Mouse (Mus musculus): ENCODE results near the gene Olfr1388. TPM values are rescaled to one million over a fixed set of nuclear protein-coding genes. Genes with fewer than 3 reads are reported as not detected.
"Not testable (repeated sequence)": the region's sequence is repeated elsewhere in the genome, so short reads cannot be mapped to it uniquely, and the experiment has no call there.

Gene Olfr1388
- 0.05 and 0.07 TPM in 2 replicates for polyA plus RNA-seq (2015; fragmentation: Nextera tagmentation; extraction: Ambion mirVana)

DNA sequence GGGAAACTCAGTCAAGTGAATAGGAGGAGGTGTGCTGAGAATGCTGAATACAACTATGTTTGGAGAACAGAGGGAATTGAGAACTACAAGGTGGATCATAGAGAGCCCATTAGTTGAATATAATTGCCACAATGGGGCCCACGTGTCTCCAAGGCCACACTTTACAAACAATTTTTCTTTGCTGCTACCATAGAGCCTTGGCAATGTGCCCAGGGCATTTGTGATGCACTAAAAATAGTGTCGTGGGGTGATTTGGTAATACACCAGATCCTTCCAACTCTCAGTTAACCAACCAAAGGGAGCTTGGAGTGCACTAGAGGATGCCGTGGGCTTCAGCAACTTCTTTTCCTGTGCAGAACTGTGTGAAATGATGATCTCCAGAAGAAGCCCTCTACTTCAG lies at the start of gene Olfr1388:
Gene Olfr1388 (plus strand): TSS at position 214 of the 400 bp plus-strand sequence.
- Histone ChIP-seq H3K4me1 (replicated peaks; ENCODE audit: insufficient read depth, low read length) (no peaks in the 10 kb centered on the region), H3K9ac (ENCODE audit: low read depth, low read length) (no peak within 1 kb of the TSS), H3K4me3 (replicated peaks; ENCODE audit: low read depth, low read length) (no peak within 1 kb of the TSS), H3K9me3 (replicated peaks; ENCODE audit: low read length) (no peaks in the 10 kb centered on the region; the same call in 1 of the 2 replicates), H3K27ac (no peak within 1 kb of the TSS), H3K4me2 (ENCODE audit: low read length) (no peak within 1 kb of the TSS), H3K27me3 (ENCODE audit: insufficient read depth, low read length) (no peaks in the 10 kb centered on the region), H3K36me3 (ENCODE audit: insufficient read depth, low read length) (no peaks in the 10 kb centered on the region)
- no peak for TF ChIP-seq CTCF (IDR thresholded peaks at IDR 0.05; ENCODE audit: low read depth)
- DNase-seq (ENCODE audit: low spot score) (no peak), ATAC-seq (replicated peaks; ENCODE audit: low FRiP score, low read depth) (no peak)
- 69% methylated on average over 3 of the region's 3 CpGs for WGBS

DNA sequence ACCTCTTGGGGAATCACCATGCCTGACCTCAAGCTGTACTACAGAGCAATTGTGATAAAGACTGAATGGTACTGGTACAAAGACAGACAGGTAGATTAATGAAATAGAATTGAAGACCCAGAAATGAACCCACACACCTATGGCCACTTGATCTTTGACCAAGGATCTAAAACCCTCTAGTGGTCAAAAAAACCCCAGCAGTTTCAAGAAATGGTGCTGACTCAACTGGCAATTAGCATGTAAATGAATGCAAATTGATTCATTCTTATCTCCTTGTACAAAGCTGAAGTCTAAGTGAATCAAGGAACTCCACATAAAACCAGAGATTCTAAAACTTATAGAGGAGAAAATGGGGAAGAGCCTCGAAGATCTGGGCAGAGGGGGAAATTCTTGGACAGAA lies 43.7 kb upstream of the Olfr1388 start:
- H3K27me3 ChIP-seq (ENCODE audit: insufficient read depth, low read length); H3K27ac ChIP-seq; H3K36me3 ChIP-seq (ENCODE audit: insufficient read depth, low read length); DNase-seq (ENCODE audit: low spot score); H3K9ac ChIP-seq (ENCODE audit: low read depth, low read length); H3K4me1 ChIP-seq (replicated peaks; ENCODE audit: insufficient read depth, low read length); H3K9me3 ChIP-seq (replicated peaks; ENCODE audit: low read length); H3K4me2 ChIP-seq (ENCODE audit: low read length); ATAC-seq (replicated peaks; ENCODE audit: low FRiP score, low read depth); H3K4me3 ChIP-seq (replicated peaks; ENCODE audit: low read depth, low read length): not testable (repeated sequence)
- 75% methylated on average over 1 of the region's 1 CpGs for WGBS

DNA sequence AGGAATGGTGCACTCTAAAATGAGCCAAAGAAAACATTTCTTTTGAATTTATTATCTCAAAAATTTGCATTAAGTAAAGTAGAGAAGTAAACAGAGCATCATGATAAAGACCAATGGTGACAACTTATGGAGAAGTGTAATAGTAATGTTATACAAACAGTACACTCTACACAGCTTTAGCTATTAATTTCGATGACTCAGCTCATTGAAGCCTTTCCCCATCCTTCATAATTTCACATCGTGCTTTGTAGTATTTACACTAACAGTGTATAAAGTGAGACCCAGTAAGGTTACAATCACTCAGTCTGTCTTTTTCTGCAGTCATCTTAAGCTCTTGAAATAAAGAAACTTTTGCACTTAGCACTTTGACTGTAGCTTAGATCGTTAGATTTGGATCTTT lies 29.6 kb upstream of the Olfr1388 start:
- Histone ChIP-seq H3K4me1 (replicated peaks; ENCODE audit: insufficient read depth, low read length) (no peaks in the 10 kb centered on the region), H3K36me3 (ENCODE audit: insufficient read depth, low read length) (no peaks in the 10 kb centered on the region), H3K27ac (no peak overlapping the region), H3K9ac (ENCODE audit: low read depth, low read length) (no peak overlapping the region), H3K9me3 (replicated peaks; ENCODE audit: low read length) (no peaks in the 10 kb centered on the region), H3K4me3 (replicated peaks; ENCODE audit: low read depth, low read length) (no peak overlapping the region), H3K27me3 (ENCODE audit: insufficient read depth, low read length) (no peaks in the 10 kb centered on the region), H3K4me2 (ENCODE audit: low read length) (no peak overlapping the region)
- no peak for DNase-seq (ENCODE audit: low spot score)
- ATAC-seq (replicated peaks; ENCODE audit: low FRiP score, low read depth), result no peak
- TF ChIP-seq CTCF (IDR thresholded peaks at IDR 0.05; ENCODE audit: low read depth), result no peak
- WGBS, result 75% methylated on average over 3 of the region's 3 CpGs

DNA sequence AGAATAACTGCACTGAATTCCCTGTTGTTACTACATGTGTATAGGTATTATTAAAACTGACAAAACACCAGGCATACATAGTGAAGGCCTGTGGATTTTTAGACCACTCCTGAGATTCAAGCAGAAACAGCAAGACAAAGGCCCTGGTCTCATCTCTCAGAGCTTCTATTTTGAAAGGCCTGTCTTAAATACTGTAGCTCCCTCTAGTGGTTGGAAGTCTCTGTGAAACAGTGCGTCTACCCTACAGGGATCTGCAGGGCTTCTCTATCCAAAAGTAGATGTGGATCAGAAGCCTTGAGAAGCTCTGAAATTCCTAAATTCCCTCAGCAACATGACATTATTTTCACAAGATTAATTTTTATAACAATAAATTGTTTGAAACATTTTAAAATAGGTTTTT lies 25.9 kb upstream of the Olfr1388 start:
- 39% methylated on average over 1 of the region's 1 CpGs for WGBS
- peak; percentile 61 for TF ChIP-seq CTCF (IDR thresholded peaks at IDR 0.05; ENCODE audit: low read depth)

DNA sequence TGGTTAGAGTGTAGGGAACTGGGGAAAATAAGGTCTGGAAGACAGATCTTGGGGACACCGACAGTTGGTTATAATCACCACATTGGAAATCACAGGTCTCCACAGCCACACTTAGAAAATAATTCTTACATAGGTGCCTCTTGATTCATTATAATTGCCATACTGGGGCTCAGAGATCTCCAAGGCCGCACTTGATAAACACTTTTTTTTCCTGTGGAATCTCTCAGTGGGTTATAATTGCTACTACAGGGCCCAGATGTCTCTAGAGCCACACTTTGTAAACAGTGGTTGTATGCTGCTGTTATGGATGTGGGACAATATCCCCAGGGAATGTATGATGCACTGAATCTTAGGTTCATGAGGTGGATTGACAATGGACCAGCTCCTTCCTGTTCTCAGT lies 13.7 kb upstream of the Olfr1388 start, which contains the start of gene Olfr1389:
Gene Olfr1389 (plus strand): TSS at position 301 of the 400 bp plus-strand sequence.
- H3K36me3 ChIP-seq (ENCODE audit: insufficient read depth, low read length), result no peaks in the 10 kb centered on the region
- no peaks in the 10 kb centered on the region for H3K27me3 ChIP-seq (ENCODE audit: insufficient read depth, low read length)
- no peaks in the 10 kb centered on the region for H3K4me1 ChIP-seq (replicated peaks; ENCODE audit: insufficient read depth, low read length)
- H3K4me2 ChIP-seq (ENCODE audit: low read length), result no peak within 1 kb of the TSS
- H3K4me3 ChIP-seq (replicated peaks; ENCODE audit: low read depth, low read length), result no peak within 1 kb of the TSS
- H3K9ac ChIP-seq (ENCODE audit: low read depth, low read length), result no peak within 1 kb of the TSS
- H3K9me3 ChIP-seq (replicated peaks; ENCODE audit: low read length), result no peaks in the 10 kb centered on the region
- ATAC-seq (replicated peaks; ENCODE audit: low FRiP score, low read depth) (no peak), DNase-seq (ENCODE audit: low spot score) (no peak)
- 94% methylated on average over 2 of the region's 2 CpGs for WGBS
- TF ChIP-seq CTCF (IDR thresholded peaks at IDR 0.05; ENCODE audit: low read depth), result no peak
- H3K27ac ChIP-seq, result no peak within 1 kb of the TSS

More for the DNA sequence above, 25.9 kb upstream of the Olfr1388 start:
- DNase-seq (ENCODE audit: low spot score) (peak; percentile 60), ATAC-seq (replicated peaks; ENCODE audit: low FRiP score, low read depth) (no peak)
- no peak overlapping the region for H3K27ac ChIP-seq
- no peak overlapping the region for H3K4me3 ChIP-seq (replicated peaks; ENCODE audit: low read depth, low read length)
- H3K27me3 ChIP-seq (ENCODE audit: insufficient read depth, low read length), result no peaks in the 10 kb centered on the region
- no peak overlapping the region for H3K9ac ChIP-seq (ENCODE audit: low read depth, low read length)
- no peak overlapping the region for H3K4me2 ChIP-seq (ENCODE audit: low read length)
- no peaks in the 10 kb centered on the region for H3K36me3 ChIP-seq (ENCODE audit: insufficient read depth, low read length)
- no peaks in the 10 kb centered on the region for H3K4me1 ChIP-seq (replicated peaks; ENCODE audit: insufficient read depth, low read length)
- no peaks in the 10 kb centered on the region for H3K9me3 ChIP-seq (replicated peaks; ENCODE audit: low read length)

DNA sequence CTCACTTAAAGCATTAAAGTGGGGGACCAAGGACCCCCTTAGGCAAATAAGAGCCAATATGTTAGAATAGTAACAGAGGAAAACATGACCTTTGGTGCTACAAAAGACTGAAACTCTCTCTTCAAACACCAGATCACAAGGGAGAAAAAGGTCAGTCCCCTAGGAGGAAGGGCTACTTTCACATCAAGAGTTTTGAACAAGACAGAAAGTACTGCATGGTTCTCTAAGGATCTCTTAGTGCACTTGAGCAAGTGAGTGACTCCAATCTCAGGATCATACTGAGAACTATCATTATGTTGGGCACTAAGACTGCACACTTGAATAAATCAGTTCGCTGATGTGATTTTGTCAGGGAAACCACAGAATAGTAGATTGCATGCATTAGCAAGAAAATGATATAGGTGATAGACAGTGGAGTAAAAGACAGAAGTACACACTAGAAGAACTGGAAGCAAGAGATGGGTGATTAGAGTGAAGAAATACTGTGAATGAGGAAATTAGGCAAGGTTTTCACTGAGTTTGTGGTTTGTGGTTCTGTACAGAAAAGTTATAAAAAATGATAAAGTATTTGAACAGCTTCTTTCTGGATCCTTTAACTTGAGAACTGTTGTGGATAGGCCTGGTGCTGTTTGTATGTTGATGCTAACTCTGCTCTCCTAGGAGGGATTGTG lies 11.0 kb upstream of the Olfr1388 start:
- WGBS, result 87% methylated on average over 1 of the region's 1 CpGs
- no peaks in the 10 kb centered on the region for H3K9me3 ChIP-seq (replicated peaks; ENCODE audit: low read length)
- no peak for ATAC-seq (replicated peaks; ENCODE audit: low FRiP score, low read depth)

More for the DNA sequence above, 11.0 kb upstream of the Olfr1388 start:
- no peak for TF ChIP-seq CTCF (IDR thresholded peaks at IDR 0.05; ENCODE audit: low read depth)
- Histone ChIP-seq H3K4me2 (ENCODE audit: low read length) (no peak overlapping the region), H3K27ac (no peak overlapping the region), H3K36me3 (ENCODE audit: insufficient read depth, low read length) (no peaks in the 10 kb centered on the region), H3K9ac (ENCODE audit: low read depth, low read length) (no peak overlapping the region), H3K4me3 (replicated peaks; ENCODE audit: low read depth, low read length) (no peak overlapping the region), H3K27me3 (ENCODE audit: insufficient read depth, low read length) (no peaks in the 10 kb centered on the region), H3K4me1 (replicated peaks; ENCODE audit: insufficient read depth, low read length) (no peaks in the 10 kb centered on the region)
- no peak for DNase-seq (ENCODE audit: low spot score)
